20 mouse cellular contexts compared by ENCODE assay signal in genomic region chr2:59593341-59593902, GRCm38 (mm10). TPM values are rescaled to one million over a fixed set of nuclear protein-coding genes. Genes with fewer than 3 reads are reported as not detected.
DNase-seq lines count a peak whose midpoint lies in the region; ATAC-seq and TF ChIP-seq lines count a peak whose summit lies in the region.
"Had no signal": no experiment of that assay in that cellular context is flagged by ENCODE, and none has a peak within 500 bp of the region (broad histone marks: within the 10 kb centered on the region; RNA-seq: fewer than 3 reads in every experiment).

No protein-coding gene starts in this region.

- peaks cover 12% of the 10 kb centered on the region for H3K4me1 ChIP-seq in hindbrain, embryonic 10.5 days (replicated peaks)
- peaks cover 6% of the 10 kb centered on the region for H3K4me1 ChIP-seq in hindbrain, embryonic 12.5 days
- H3K4me1 ChIP-seq in midbrain, postnatal 0 days (ENCODE audit: insufficient read depth, low read length) = no peaks in the 10 kb centered on the region
- no peaks in the 10 kb centered on the region for H3K4me1 ChIP-seq in midbrain, embryonic 15.5 days
- peaks cover 3% of the 10 kb centered on the region; the same call in 1 of the 2 replicates for H3K4me1 ChIP-seq in hindbrain, postnatal 0 days (ENCODE audit: insufficient read depth, low read length)
- H3K4me1 ChIP-seq in forebrain, embryonic 15.5 days = no peaks in the 10 kb centered on the region

- H3K27me3 ChIP-seq in hindbrain, embryonic 10.5 days (ENCODE audit: insufficient read depth, poor library complexity, severe bottlenecking) = no peaks in the 10 kb centered on the region
- no peaks in the 10 kb centered on the region for H3K27me3 ChIP-seq in hindbrain, embryonic 12.5 days
- H3K27me3 ChIP-seq in midbrain, postnatal 0 days (ENCODE audit: insufficient read depth, low read length) = no peaks in the 10 kb centered on the region
- H3K27me3 ChIP-seq in midbrain, embryonic 15.5 days (replicated peaks) = no peaks in the 10 kb centered on the region
- H3K27me3 ChIP-seq in hindbrain, postnatal 0 days (ENCODE audit: insufficient read depth, low read length) = no peaks in the 10 kb centered on the region
- H3K27me3 ChIP-seq in forebrain, embryonic 15.5 days = no peaks in the 10 kb centered on the region
- H3K27me3 ChIP-seq: embryonic facial prominence, embryonic 12.5 days; midbrain, embryonic 12.5 days; Patski had no signal

- DNase-seq in hindbrain, embryonic 10.5 days (ENCODE audit: low spot score) = no peak
- peak; percentile 27 for DNase-seq in midbrain, postnatal 0 days (ENCODE audit: low spot score)
- peak; percentile 15 for DNase-seq in hindbrain, postnatal 0 days (ENCODE audit: low spot score)
- no peak for DNase-seq in cerebellum, postnatal 14 days
- no peak for DNase-seq in right cerebral cortex, postnatal 10 days (ENCODE audit: low spot score in 2 of 2)
- DNase-seq: adrenal gland, postnatal 25 days; cerebellum, adult 8-10 months; gastrocnemius, postnatal 25 days; kidney, postnatal 10 days; lung, postnatal 4 days; right cerebral cortex, postnatal 4 days; thymus, postnatal 25 days had no signal

- H3K36me3 ChIP-seq in hindbrain, embryonic 10.5 days = no peaks in the 10 kb centered on the region
- H3K36me3 ChIP-seq in hindbrain, embryonic 12.5 days = no peaks in the 10 kb centered on the region
- H3K36me3 ChIP-seq in midbrain, postnatal 0 days (ENCODE audit: insufficient read depth, low read length) = no peaks in the 10 kb centered on the region
- H3K36me3 ChIP-seq in midbrain, embryonic 15.5 days (replicated peaks) = no peaks in the 10 kb centered on the region
- H3K36me3 ChIP-seq in hindbrain, postnatal 0 days (ENCODE audit: insufficient read depth, low read length) = no peaks in the 10 kb centered on the region
- H3K36me3 ChIP-seq in forebrain, embryonic 15.5 days = no peaks in the 10 kb centered on the region
- H3K36me3 ChIP-seq: embryonic facial prominence, embryonic 12.5 days; limb, embryonic 15.5 days; midbrain, embryonic 12.5 days had no signal

- WGBS in hindbrain, embryonic 10.5 days = 64% methylated on average over 7 of the region's 7 CpGs
- 47% methylated on average over 7 of the region's 7 CpGs for WGBS in hindbrain, embryonic 12.5 days
- WGBS in midbrain, postnatal 0 days = 65% methylated on average over 7 of the region's 7 CpGs
- 62% methylated on average over 7 of the region's 7 CpGs for WGBS in midbrain, embryonic 15.5 days
- WGBS in hindbrain, postnatal 0 days = 38% methylated on average over 7 of the region's 7 CpGs
- WGBS in forebrain, embryonic 15.5 days = 46% methylated on average over 7 of the region's 7 CpGs

- H3K4me3 ChIP-seq in hindbrain, embryonic 10.5 days = no peak overlapping the region
- H3K4me3 ChIP-seq in hindbrain, embryonic 12.5 days = no peak overlapping the region
- no peak overlapping the region for H3K4me3 ChIP-seq in midbrain, postnatal 0 days (ENCODE audit: low read depth, low read length)
- H3K4me3 ChIP-seq in midbrain, embryonic 15.5 days = no peak overlapping the region
- H3K4me3 ChIP-seq in hindbrain, postnatal 0 days (ENCODE audit: low read length) = no peak overlapping the region
- no peak overlapping the region for H3K4me3 ChIP-seq in forebrain, embryonic 15.5 days
- H3K4me3 ChIP-seq: embryonic facial prominence, embryonic 12.5 days; limb, embryonic 15.5 days; midbrain, embryonic 12.5 days had no signal

- TF ChIP-seq CTCF in midbrain, postnatal 0 days (IDR thresholded peaks at IDR 0.05) = no peak
- TF ChIP-seq CTCF in hindbrain, postnatal 0 days (IDR thresholded peaks at IDR 0.05; ENCODE audit: low read depth) = no peak

- no peak for ATAC-seq in hindbrain, embryonic 12.5 days (ENCODE audit: low FRiP score)
- ATAC-seq in midbrain, postnatal 0 days (ENCODE audit: low FRiP score) = no peak
- ATAC-seq in midbrain, embryonic 15.5 days (replicated peaks) = no peak
- ATAC-seq in hindbrain, postnatal 0 days = no peak
- no peak for ATAC-seq in forebrain, embryonic 15.5 days (replicated peaks)
- ATAC-seq: activated CD4-positive, CD25-positive, alpha-beta regulatory T cell, adult 4 months had no signal

- no peaks in the 10 kb centered on the region for H3K9me3 ChIP-seq in hindbrain, embryonic 10.5 days
- H3K9me3 ChIP-seq in hindbrain, embryonic 12.5 days (replicated peaks) = no peaks in the 10 kb centered on the region
- no peaks in the 10 kb centered on the region for H3K9me3 ChIP-seq in midbrain, postnatal 0 days (ENCODE audit: low read length)
- no peaks in the 10 kb centered on the region for H3K9me3 ChIP-seq in midbrain, embryonic 15.5 days
- no peaks in the 10 kb centered on the region for H3K9me3 ChIP-seq in hindbrain, postnatal 0 days (ENCODE audit: low read length)
- no peaks in the 10 kb centered on the region for H3K9me3 ChIP-seq in forebrain, embryonic 15.5 days
- H3K9me3 ChIP-seq: embryonic facial prominence, embryonic 12.5 days; limb, embryonic 15.5 days; midbrain, embryonic 12.5 days had no signal

- no peak overlapping the region for H3K4me2 ChIP-seq in hindbrain, embryonic 12.5 days (replicated peaks)
- no peak overlapping the region for H3K4me2 ChIP-seq in midbrain, postnatal 0 days (ENCODE audit: low read depth, low read length, poor library complexity, severe bottlenecking)
- H3K4me2 ChIP-seq in midbrain, embryonic 15.5 days = no peak overlapping the region
- no peak overlapping the region for H3K4me2 ChIP-seq in hindbrain, postnatal 0 days (ENCODE audit: low read depth, low read length)
- H3K4me2 ChIP-seq in forebrain, embryonic 15.5 days (replicated peaks) = no peak overlapping the region
- H3K4me2 ChIP-seq: embryonic facial prominence, embryonic 12.5 days; limb, embryonic 15.5 days; midbrain, embryonic 12.5 days had no signal

- 0 out of 2 replicates have a peak overlapping the region, but pooled peaks have one; percentile 8 for H3K27ac ChIP-seq in hindbrain, embryonic 10.5 days
- no peak overlapping the region for H3K27ac ChIP-seq in hindbrain, embryonic 12.5 days
- H3K27ac ChIP-seq in midbrain, postnatal 0 days (ENCODE audit: low read depth, low read length) = no peak overlapping the region
- no peak overlapping the region for H3K27ac ChIP-seq in midbrain, embryonic 15.5 days
- H3K27ac ChIP-seq in hindbrain, postnatal 0 days = no peak overlapping the region
- H3K27ac ChIP-seq in forebrain, embryonic 15.5 days (replicated peaks) = no peak overlapping the region
- H3K27ac ChIP-seq: embryonic facial prominence, embryonic 12.5 days; limb, embryonic 15.5 days; midbrain, embryonic 12.5 days had no signal

- H3K9ac ChIP-seq in hindbrain, embryonic 12.5 days = no peak overlapping the region
- no peak overlapping the region for H3K9ac ChIP-seq in midbrain, postnatal 0 days (replicated peaks; ENCODE audit: low read length, poor library complexity, severe bottlenecking)
- no peak overlapping the region for H3K9ac ChIP-seq in midbrain, embryonic 15.5 days
- H3K9ac ChIP-seq in hindbrain, postnatal 0 days (replicated peaks; ENCODE audit: low read length) = no peak overlapping the region
- H3K9ac ChIP-seq in forebrain, embryonic 15.5 days (replicated peaks) = no peak overlapping the region
- H3K9ac ChIP-seq: embryonic facial prominence, embryonic 12.5 days; limb, embryonic 15.5 days; midbrain, embryonic 12.5 days had no signal

RNA-seq across cellular contexts. Expression of gene Tanc1, which starts 18.4 kb away (rescaled TPM):
- 15.9 and 16.3 TPM in 2 replicates for polyA plus RNA-seq in hindbrain, embryonic 10.5 days (2016; fragmentation: Nextera tagmentation; extraction: Ambion mirVana)
- 18.2 and 18.9 TPM in 2 replicates for polyA plus RNA-seq in hindbrain, embryonic 12.5 days (2016; fragmentation: Nextera tagmentation; extraction: Ambion mirVana)
- 7.3 and 8.0 TPM in 2 replicates for total RNA-seq in midbrain, postnatal 0 days (2014; rRNA removed)
- polyA plus RNA-seq in midbrain, postnatal 0 days (2015; fragmentation: Nextera tagmentation; extraction: Ambion mirVana) = 2.3 and 2.7 TPM in 2 replicates
- 6.0 and 6.8 TPM in 2 replicates for polyA plus RNA-seq in midbrain, embryonic 15.5 days (2015; fragmentation: Nextera tagmentation; extraction: Ambion mirVana)
- 10.6 and 12.1 TPM in 2 replicates for total RNA-seq in hindbrain, postnatal 0 days (2014; rRNA removed)
- 4.2 and 4.8 TPM in 2 replicates for polyA plus RNA-seq in hindbrain, postnatal 0 days (2015; fragmentation: Nextera tagmentation; extraction: Ambion mirVana)
- 9.1 and 10.7 TPM in 2 replicates for polyA plus RNA-seq in forebrain, embryonic 15.5 days (2015; fragmentation: Nextera tagmentation; extraction: Ambion mirVana)

Comparison
In these comparisons a context has a peak if more than half of its experiments do, and no peak if none do; other contexts are left out.
1. DNase-seq: peak in midbrain, postnatal 0 days (single experiment) and hindbrain, postnatal 0 days (single experiment); none in hindbrain, embryonic 10.5 days (single experiment), cerebellum, postnatal 14 days (0 of 2) and right cerebral cortex, postnatal 10 days (0 of 2).